8 mouse cellular contexts compared by ENCODE assay signal in the genomic region with DNA sequence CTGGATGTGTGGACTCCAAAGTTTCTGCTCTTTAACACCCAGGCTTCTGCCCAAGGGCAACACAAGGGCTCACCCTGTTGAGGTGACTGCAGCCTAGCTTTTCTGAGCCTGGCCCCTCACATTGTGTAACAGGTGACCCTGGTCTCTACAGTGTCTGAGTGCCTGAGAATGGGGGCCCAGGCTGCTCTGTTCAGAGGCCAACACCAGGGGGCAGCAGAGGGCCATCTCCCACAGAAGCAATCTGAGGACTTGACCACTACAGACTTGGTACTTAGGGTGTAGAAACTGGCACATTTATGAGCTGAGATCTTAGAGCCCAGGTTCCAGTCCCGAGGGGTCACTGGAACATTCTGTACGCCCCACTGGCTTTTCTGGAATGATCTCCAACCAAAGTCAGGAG. TPM values are rescaled to one million over a fixed set of nuclear protein-coding genes. Genes with fewer than 3 reads are reported as not detected.
A peak's percentile ranks its signal among the peaks of the same experiment; 100 is the strongest.
DNase-seq lines count a peak whose midpoint lies in the region; ATAC-seq lines count a peak whose summit lies in the region.

No protein-coding gene starts in this region.

- 0 out of 2 replicates have a peak, but pooled peaks cover 4% of the 10 kb centered on the region for H3K36me3 ChIP-seq in heart, embryonic 11.5 days (ENCODE audit: control insufficient read depth, insufficient read depth, low read length)
- no peaks in the 10 kb centered on the region for H3K36me3 ChIP-seq in limb, embryonic 11.5 days (ENCODE audit: control insufficient read depth, insufficient read depth, low read length)
- no peaks in the 10 kb centered on the region for H3K36me3 ChIP-seq in midbrain, embryonic 16.5 days (ENCODE audit: control insufficient read depth, insufficient read depth, low read length)

- H3K27ac ChIP-seq in heart, embryonic 11.5 days (ENCODE audit: low read depth, low read length): no peak overlapping the region
- no peak overlapping the region for H3K27ac ChIP-seq in limb, embryonic 11.5 days (replicated peaks; ENCODE audit: low read depth, low read length)
- no peak overlapping the region for H3K27ac ChIP-seq in midbrain, embryonic 16.5 days (ENCODE audit: low read length)

- H3K9ac ChIP-seq in heart, embryonic 11.5 days (ENCODE audit: low read depth, low read length): no peak overlapping the region
- H3K9ac ChIP-seq in limb, embryonic 11.5 days (ENCODE audit: low read length): no peak overlapping the region
- no peak overlapping the region for H3K9ac ChIP-seq in midbrain, embryonic 16.5 days (ENCODE audit: low read depth, low read length)

- no peaks in the 10 kb centered on the region for H3K27me3 ChIP-seq in heart, embryonic 11.5 days (ENCODE audit: control insufficient read depth, insufficient read depth, low read length)
- no peaks in the 10 kb centered on the region for H3K27me3 ChIP-seq in limb, embryonic 11.5 days (ENCODE audit: control insufficient read depth, insufficient read depth, low read length)
- H3K27me3 ChIP-seq in midbrain, embryonic 16.5 days (ENCODE audit: control insufficient read depth, insufficient read depth, low read depth, low read length): no peaks in the 10 kb centered on the region

- no peak overlapping the region for H3K4me3 ChIP-seq in heart, embryonic 11.5 days (ENCODE audit: low read depth, low read length)
- no peak overlapping the region for H3K4me3 ChIP-seq in limb, embryonic 11.5 days (ENCODE audit: low read depth, low read length)
- no peak overlapping the region for H3K4me3 ChIP-seq in midbrain, embryonic 16.5 days (ENCODE audit: low read depth, low read length)

- no peaks in the 10 kb centered on the region for H3K9me3 ChIP-seq in heart, embryonic 11.5 days (replicated peaks; ENCODE audit: control insufficient read depth, low read length)
- no peaks in the 10 kb centered on the region for H3K9me3 ChIP-seq in limb, embryonic 11.5 days (ENCODE audit: control insufficient read depth, low read length)
- no peaks in the 10 kb centered on the region for H3K9me3 ChIP-seq in midbrain, embryonic 16.5 days (replicated peaks; ENCODE audit: control insufficient read depth, low read length, poor library complexity, severe bottlenecking)

- H3K4me1 ChIP-seq in heart, embryonic 11.5 days (ENCODE audit: control insufficient read depth, insufficient read depth, low read length): peaks cover 51% of the 10 kb centered on the region
- H3K4me1 ChIP-seq in limb, embryonic 11.5 days (ENCODE audit: control insufficient read depth, insufficient read depth, low read length): peaks cover 9% of the 10 kb centered on the region
- H3K4me1 ChIP-seq in midbrain, embryonic 16.5 days (ENCODE audit: control insufficient read depth, insufficient read depth, low read length): peaks cover 3% of the 10 kb centered on the region; the same call in 1 of the 2 replicates

- WGBS in heart, embryonic 11.5 days (ENCODE audit: insufficient replicate concordance): 13% methylated on average over 2 of the region's 2 CpGs
- 13% methylated on average over 2 of the region's 2 CpGs for WGBS in limb, embryonic 11.5 days
- 24% methylated on average over 2 of the region's 2 CpGs for WGBS in midbrain, embryonic 16.5 days

- DNase-seq in heart, adult 11 months: peak; percentile 94
- DNase-seq in embryo, embryonic 10 days (ENCODE audit: low spot score): peak; percentile 80
- DNase-seq in gastrocnemius, postnatal 4 days (ENCODE audit: low spot score in 2 of 2): peak; percentile 70 to 74
- DNase-seq in kidney, adult 18-20 months: peak; percentile 86
- peak; percentile 89 for DNase-seq in limb, embryonic 11.5 days (ENCODE audit: low spot score)
- DNase-seq in spleen, postnatal 14 days (ENCODE audit: low spot score in 2 of 2): peak; percentile 63 to 76

- ATAC-seq in heart, embryonic 11.5 days (replicated peaks; ENCODE audit: insufficient number of reproducible peaks, low FRiP score, low TSS enrichment): no peak
- ATAC-seq in limb, embryonic 11.5 days (ENCODE audit: insufficient number of reproducible peaks, low FRiP score, low TSS enrichment, low read depth): peak; percentile 37; the same call in 1 of the 2 replicates
- ATAC-seq in midbrain, embryonic 16.5 days: peak; percentile 57; the same call in 1 of the 2 replicates

- no peak overlapping the region for H3K4me2 ChIP-seq in heart, embryonic 11.5 days
- H3K4me2 ChIP-seq in limb, embryonic 11.5 days (ENCODE audit: low read depth, severe bottlenecking): no peak overlapping the region
- H3K4me2 ChIP-seq in midbrain, embryonic 16.5 days (ENCODE audit: low read length): no peak overlapping the region

RNA-seq across cellular contexts. Expression of gene Bfsp2, which starts 10.2 kb away (rescaled TPM):
- polyA plus RNA-seq in heart, embryonic 11.5 days (2014; fragmentation: Nextera tagmentation; extraction: Ambion mirVana): 0.25 and 0.60 TPM in 2 replicates
- under 1 TPM; 0.62 to 0.64 TPM for total RNA-seq in gastrocnemius, postnatal 4 days (2021)
- 0.85 and 1.1 TPM in 2 replicates for polyA plus RNA-seq in limb, embryonic 11.5 days (2014; fragmentation: Nextera tagmentation; extraction: Ambion mirVana)
- 2.2 and 2.8 TPM in 2 replicates for polyA plus RNA-seq in midbrain, embryonic 16.5 days (2015; fragmentation: Nextera tagmentation; extraction: Ambion mirVana)
